Mouse (Mus musculus) frontal cortex, postnatal 25 days (tissue): Measurements from ENCODE around the gene Usp17lc.
"Not testable (repeated sequence)": the region's sequence is repeated elsewhere in the genome, so short reads cannot be mapped to it uniquely, and the experiment has no call there.

Source experiments
- DNase-seq, 2 experiments: peaks; one replicate each; pipeline ENCODE4 v3.0.0; 2022; ENCODE audit warnings: low spot score in 2 of 2

Gene Usp17lc

GRCm38 (mm10) chr7:103414772-103415171, at the start of gene Usp17lc:
Gene Usp17lc, plus strand, starts transcription at chr7:103415072.
- DNase-seq = not testable (repeated sequence)

GRCm38 (mm10) chr7:103386077-103386476, 28.8 kb upstream of the Usp17lc start, which contains the start of gene Olfr603:
Gene Olfr603, minus strand, starts transcription at chr7:103386177.
- DNase-seq = no peak

- no peak for DNase-seq
Measured at GRCm38 (mm10) chr7:103397758-103398157, 17.1 kb upstream of the Usp17lc start.

DNA sequence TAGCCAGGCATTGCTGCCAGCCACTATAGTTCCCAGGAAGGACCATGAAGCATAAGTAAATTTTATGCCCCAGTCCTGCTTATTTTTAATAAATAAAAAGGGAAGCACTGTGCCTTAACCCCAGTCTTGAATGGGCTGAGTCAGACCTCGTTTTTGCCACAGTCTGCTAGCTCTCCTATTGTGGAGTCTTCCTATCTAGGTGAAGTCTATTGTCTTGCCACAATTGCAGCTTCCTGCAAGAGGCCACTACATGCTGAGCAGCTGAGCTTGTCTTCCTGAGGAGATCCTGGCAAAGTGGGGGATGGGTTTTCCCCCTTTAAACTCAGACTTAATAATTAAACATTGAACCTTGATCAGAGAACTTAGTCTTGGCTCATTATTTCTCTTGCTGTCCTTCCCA, 15.9 kb upstream of the Usp17lc start:
- DNase-seq = no peak

DNA sequence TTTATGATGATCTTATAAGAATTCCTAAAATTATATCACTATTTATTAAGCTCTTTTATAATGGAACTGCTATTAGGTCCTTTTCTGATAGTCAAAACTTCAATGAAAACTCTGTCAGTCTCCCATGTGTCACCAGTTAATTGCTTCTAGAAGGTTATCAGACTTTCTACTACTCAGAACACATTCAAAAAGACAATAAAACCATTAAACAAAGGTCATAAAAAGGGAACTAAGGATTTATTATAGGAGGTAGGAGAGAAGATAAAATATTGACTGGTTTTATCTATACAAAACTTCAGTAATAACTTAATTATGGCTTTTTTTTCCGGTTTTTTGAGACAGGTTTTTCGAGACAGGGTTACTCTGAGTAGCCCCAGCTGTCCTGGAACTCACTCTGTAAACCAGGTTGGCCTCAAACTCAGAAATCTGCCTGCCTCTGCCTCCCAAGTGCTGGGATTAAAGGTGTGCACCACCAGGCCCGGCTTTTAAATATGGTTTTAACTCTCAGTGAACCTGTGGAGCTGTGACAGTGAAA, 8.3 kb upstream of the Usp17lc start:
- not testable (repeated sequence) for DNase-seq

DNA sequence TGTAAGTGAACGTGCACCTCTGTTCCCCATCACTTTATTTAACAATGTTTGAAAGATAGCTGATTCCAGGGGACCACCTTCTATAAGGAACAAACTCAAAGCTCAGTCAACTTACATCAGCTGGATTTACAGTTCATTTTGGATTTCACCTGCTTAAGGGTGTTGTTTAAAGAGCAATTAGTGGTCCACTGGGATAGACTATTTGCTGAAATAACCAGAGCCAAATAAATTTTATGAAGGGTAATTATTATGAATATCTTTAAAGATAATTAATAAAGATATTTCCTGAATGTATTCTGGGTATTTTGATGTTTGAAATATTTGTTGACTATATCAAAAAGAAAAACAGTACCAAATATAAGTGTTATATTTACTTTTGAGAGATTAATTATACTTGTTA, 30.5 kb downstream of the Usp17lc start, which contains the start of gene Olfr605:
TSS of gene Olfr605 (minus strand) at position 101 of the 400 bp plus-strand sequence.
- DNase-seq = no peak

DNA sequence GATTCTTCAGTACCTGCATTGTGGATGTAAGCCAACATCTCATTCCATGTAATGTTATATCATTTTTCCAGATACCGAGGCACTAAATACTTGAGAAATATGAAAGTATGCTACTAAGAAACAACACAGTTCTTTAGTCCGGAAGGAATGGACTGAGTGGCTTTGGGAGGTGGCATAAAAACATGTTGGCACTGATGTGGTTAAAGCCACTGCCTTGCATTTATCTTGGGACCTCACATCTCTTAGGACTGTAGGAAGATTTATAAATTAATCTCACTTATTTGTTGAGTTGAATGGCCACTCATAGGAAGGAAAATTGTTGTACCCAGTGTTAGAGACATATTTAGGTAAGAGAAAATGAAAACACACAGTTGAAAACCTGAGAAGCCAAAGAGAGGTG, 33.9 kb downstream of the Usp17lc start, which contains the start of gene Olfr606:
TSS of gene Olfr606 (plus strand) at position 301 of the 400 bp plus-strand sequence.
- DNase-seq = no peak

GRCm38 (mm10) chr7:103460590-103460989, 45.7 kb downstream of the Usp17lc start:
- no peak for DNase-seq
